Mouse (Mus musculus): ENCODE measurements around the gene Tsfm. TPM values are rescaled to one million over a fixed set of nuclear protein-coding genes. Genes with fewer than 3 reads are reported as not detected.

The Tsfm gene
- polyA plus RNA-seq, 1 experiment from 2014 or later, result 99.3 TPM

- ATAC-seq, result no peak
- 42% methylated on average over 5 of the region's 5 CpGs for WGBS
- no peaks in the 10 kb centered on the region for H3K9me3 ChIP-seq
- H3K9ac ChIP-seq, result 0 out of 2 replicates have a peak overlapping the region, but pooled peaks have one; percentile 2
- peaks cover 68% of the 10 kb centered on the region for H3K4me1 ChIP-seq (replicated peaks)
- peaks cover 21% of the 10 kb centered on the region for H3K36me3 ChIP-seq
- H3K27ac ChIP-seq, result peak overlapping the region; percentile 28
- no peaks in the 10 kb centered on the region for H3K27me3 ChIP-seq (replicated peaks)
- H3K4me2 ChIP-seq (replicated peaks), result no peak overlapping the region
- H3K4me3 ChIP-seq (replicated peaks), result 0 out of 2 replicates have a peak overlapping the region, but pooled peaks have one; percentile 2
Observed at GRCm38 (mm10) chr10:126988513-126989165, 42.0 kb downstream of the Tsfm start.

GRCm38 (mm10) chr10:126987183-126988118 lies 43.2 kb downstream of the Tsfm start:
- 54% methylated on average over 8 of the region's 8 CpGs for WGBS
- H3K27me3 ChIP-seq (replicated peaks), result no peaks in the 10 kb centered on the region

GRCm38 (mm10) chr10:126986541-126986961 lies 44.1 kb downstream of the Tsfm start:
- H3K27me3 ChIP-seq (replicated peaks), result no peaks in the 10 kb centered on the region
- H3K9ac ChIP-seq, result 0 out of 2 replicates have a peak overlapping the region, but pooled peaks have one; percentile 6
- H3K36me3 ChIP-seq, result peaks cover 6% of the 10 kb centered on the region; the same call in 1 of the 2 replicates
- peak overlapping the region; percentile 89 for H3K27ac ChIP-seq
- no peaks in the 10 kb centered on the region for H3K9me3 ChIP-seq
- 44% methylated on average over 4 of the region's 4 CpGs for WGBS
- no peak overlapping the region for H3K4me3 ChIP-seq (replicated peaks)
- H3K4me1 ChIP-seq (replicated peaks), result peaks cover 88% of the 10 kb centered on the region
- peak; percentile 45 for ATAC-seq
- peak overlapping the region; percentile 34 for H3K4me2 ChIP-seq (replicated peaks)

More at GRCm38 (mm10) chr10:126987183-126988118, 43.2 kb downstream of the Tsfm start:
- Histone ChIP-seq H3K9me3 (no peaks in the 10 kb centered on the region), H3K4me1 (replicated peaks) (peaks cover 79% of the 10 kb centered on the region), H3K4me2 (replicated peaks) (peak overlapping the region; percentile 34), H3K9ac (0 out of 2 replicates have a peak overlapping the region, but pooled peaks have one; percentile 6), H3K4me3 (replicated peaks) (0 out of 2 replicates have a peak overlapping the region, but pooled peaks have one; percentile 2), H3K36me3 (peaks cover 11% of the 10 kb centered on the region), H3K27ac (peak overlapping the region; percentile 89)
- no peak for ATAC-seq

GRCm38 (mm10) chr10:126985579-126985978 lies 45.1 kb downstream of the Tsfm start:
- H3K4me2 ChIP-seq (replicated peaks), result no peak overlapping the region
- H3K4me1 ChIP-seq (replicated peaks), result peaks cover 91% of the 10 kb centered on the region
- H3K27ac ChIP-seq, result peak overlapping the region; percentile 89; the same call in 1 of the 2 replicates
- WGBS, result 82% methylated on average over 9 of the region's 9 CpGs
- no peak overlapping the region for H3K4me3 ChIP-seq (replicated peaks)
- peak overlapping the region; percentile 1; the same call in 1 of the 2 replicates for H3K9ac ChIP-seq
- no peak for ATAC-seq
- H3K9me3 ChIP-seq, result no peaks in the 10 kb centered on the region
- H3K27me3 ChIP-seq (replicated peaks), result no peaks in the 10 kb centered on the region
- no peaks in the 10 kb centered on the region; the same call in 1 of the 2 replicates for H3K36me3 ChIP-seq

GRCm38 (mm10) chr10:126985127-126985526 lies 45.5 kb downstream of the Tsfm start:
- peak overlapping the region; percentile 35 for H3K4me2 ChIP-seq (replicated peaks)
- peaks cover 88% of the 10 kb centered on the region for H3K4me1 ChIP-seq (replicated peaks)
- WGBS, result 77% methylated on average over 4 of the region's 4 CpGs
- H3K36me3 ChIP-seq, result no peaks in the 10 kb centered on the region; the same call in 1 of the 2 replicates
- no peak for ATAC-seq
- H3K27ac ChIP-seq, result peak overlapping the region; percentile 56; the same call in 1 of the 2 replicates
- H3K9me3 ChIP-seq, result no peaks in the 10 kb centered on the region
- no peaks in the 10 kb centered on the region for H3K27me3 ChIP-seq (replicated peaks)
- no peak overlapping the region for H3K4me3 ChIP-seq (replicated peaks)
- H3K9ac ChIP-seq, result peak overlapping the region; percentile 17; the same call in 1 of the 2 replicates

- no peak overlapping the region for H3K4me3 ChIP-seq (replicated peaks)
- peak overlapping the region; percentile 35 for H3K4me2 ChIP-seq (replicated peaks)
- no peaks in the 10 kb centered on the region for H3K27me3 ChIP-seq (replicated peaks)
- no peaks in the 10 kb centered on the region for H3K9me3 ChIP-seq
- 20% methylated on average over 5 of the region's 5 CpGs for WGBS
- ATAC-seq, result no peak
- peak overlapping the region; percentile 33 for H3K9ac ChIP-seq
- H3K27ac ChIP-seq, result peak overlapping the region; percentile 56
- peaks cover 83% of the 10 kb centered on the region for H3K4me1 ChIP-seq (replicated peaks)
- H3K36me3 ChIP-seq, result no peaks in the 10 kb centered on the region; the same call in 1 of the 2 replicates
Observed at GRCm38 (mm10) chr10:126984189-126985004, 46.2 kb downstream of the Tsfm start.

GRCm38 (mm10) chr10:126983193-126983725 lies 47.4 kb downstream of the Tsfm start:
- H3K36me3 ChIP-seq, result no peaks in the 10 kb centered on the region; the same call in 1 of the 2 replicates
- H3K4me1 ChIP-seq (replicated peaks), result peaks cover 76% of the 10 kb centered on the region
- WGBS, result 30% methylated on average over 14 of the region's 14 CpGs
- ATAC-seq, result no peak
- H3K4me3 ChIP-seq (replicated peaks), result peak overlapping the region; percentile 92
- no peaks in the 10 kb centered on the region for H3K9me3 ChIP-seq
- no peaks in the 10 kb centered on the region for H3K27me3 ChIP-seq (replicated peaks)
- peak overlapping the region; percentile 33; the same call in 1 of the 2 replicates for H3K9ac ChIP-seq
- H3K4me2 ChIP-seq (replicated peaks), result peak overlapping the region; percentile 88
- peak overlapping the region; percentile 56 for H3K27ac ChIP-seq

- Histone ChIP-seq H3K4me2 (replicated peaks) (peak overlapping the region; percentile 88), H3K27me3 (replicated peaks) (no peaks in the 10 kb centered on the region), H3K4me1 (replicated peaks) (peaks cover 69% of the 10 kb centered on the region), H3K4me3 (replicated peaks) (peak overlapping the region; percentile 92), H3K36me3 (no peaks in the 10 kb centered on the region; the same call in 1 of the 2 replicates), H3K27ac (no peak overlapping the region), H3K9ac (peak overlapping the region; percentile 90), H3K9me3 (no peaks in the 10 kb centered on the region)
- 44% methylated on average over 3 of the region's 3 CpGs for WGBS
- ATAC-seq, result no peak
Observed at GRCm38 (mm10) chr10:126981746-126982145, 48.9 kb downstream of the Tsfm start.

- H3K4me1 ChIP-seq (replicated peaks), result peaks cover 66% of the 10 kb centered on the region
- 11% methylated on average over 11 of the region's 11 CpGs for WGBS
- no peak for ATAC-seq
Observed at GRCm38 (mm10) chr10:126980933-126981530, 49.6 kb downstream of the Tsfm start.

GRCm38 (mm10) chr10:126980221-126980932 lies 50.3 kb downstream of the Tsfm start:
- 1% methylated on average over 16 of the region's 16 CpGs for WGBS
- no peaks in the 10 kb centered on the region for H3K27me3 ChIP-seq (replicated peaks)
- H3K4me2 ChIP-seq (replicated peaks), result peak overlapping the region; percentile 88
- peak overlapping the region; percentile 90 for H3K9ac ChIP-seq
- H3K36me3 ChIP-seq, result no peaks in the 10 kb centered on the region; the same call in 1 of the 2 replicates
- peak overlapping the region; percentile 100 for H3K27ac ChIP-seq
- H3K9me3 ChIP-seq, result no peaks in the 10 kb centered on the region
- H3K4me3 ChIP-seq (replicated peaks), result peak overlapping the region; percentile 92
- H3K4me1 ChIP-seq (replicated peaks), result peaks cover 66% of the 10 kb centered on the region
- ATAC-seq, result no peak

More at GRCm38 (mm10) chr10:126980933-126981530, 49.6 kb downstream of the Tsfm start:
- H3K4me2 ChIP-seq (replicated peaks), result peak overlapping the region; percentile 88
- H3K4me3 ChIP-seq (replicated peaks), result peak overlapping the region; percentile 92
- no peaks in the 10 kb centered on the region for H3K27me3 ChIP-seq (replicated peaks)
- no peaks in the 10 kb centered on the region; the same call in 1 of the 2 replicates for H3K36me3 ChIP-seq
- peak overlapping the region; percentile 100 for H3K27ac ChIP-seq
- H3K9ac ChIP-seq, result peak overlapping the region; percentile 90
- no peaks in the 10 kb centered on the region for H3K9me3 ChIP-seq

All from intestine, embryonic 15.5 days (tissue).